Mouse (Mus musculus): Measurements from ENCODE around the gene Csnk1e.

DNA sequence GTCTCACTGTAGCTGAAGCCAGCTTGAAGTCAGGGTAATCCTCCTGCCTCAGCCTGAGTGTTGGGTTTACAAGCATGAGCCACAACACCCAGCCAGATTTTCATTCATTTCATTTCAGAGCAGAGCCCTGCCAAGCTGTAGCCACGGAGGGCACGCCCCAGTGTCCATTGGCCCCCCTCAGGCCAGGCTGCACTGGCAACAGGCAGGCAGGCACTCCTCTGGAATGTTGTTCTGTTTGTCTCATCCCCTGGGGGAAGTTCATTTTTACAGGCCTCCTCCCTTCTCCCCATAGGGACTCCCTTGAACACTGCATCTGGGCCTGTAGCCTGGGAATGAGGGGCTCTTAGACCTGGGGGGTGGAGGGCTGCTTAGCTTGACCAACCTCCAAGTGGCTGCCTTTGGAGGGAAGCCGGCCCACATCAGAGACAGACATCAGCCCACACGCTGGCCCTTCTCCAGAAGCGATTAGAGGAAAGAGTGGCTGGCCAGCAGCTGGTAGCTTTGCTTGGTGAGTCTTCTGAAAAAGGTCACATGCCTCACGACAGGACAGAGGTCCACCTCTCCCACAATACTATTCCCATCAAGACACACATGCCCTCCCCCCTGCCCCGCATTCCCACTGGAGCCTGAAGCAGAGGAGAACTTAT is 63.8 kb downstream of the Csnk1e start:
- TF ChIP-seq E2F4 (IDR thresholded peaks at IDR 0.05; ENCODE audit: insufficient replicate concordance, low read depth, low read length) (no peak), ZMIZ1 (IDR thresholded peaks at IDR 0.05; ENCODE audit: low read depth, low read length) (no peak), CHD1 (IDR thresholded peaks at IDR 0.05; ENCODE audit: low read depth, low read length) (no peak), USF2 (conservative IDR thresholded peaks at IDR 0.05; ENCODE audit: low read depth, low read length) (no peak), BHLHE40 (IDR thresholded peaks at IDR 0.05; ENCODE audit: low read depth, low read length) (no peak), MXI1 (IDR thresholded peaks at IDR 0.05; ENCODE audit: low read depth, low read length) (no peak), CTCF (conservative IDR thresholded peaks at IDR 0.05 in 1 of 2, IDR thresholded peaks at IDR 0.05 in 1 of 2; ENCODE audit: low read depth in 2 of 2, low read length in 2 of 2) (no peak), TCF12 (IDR thresholded peaks at IDR 0.05; ENCODE audit: low read depth, low read length) (no peak)
